Mouse (Mus musculus): Measurements from ENCODE around the gene Ctnnd2.

DNA sequence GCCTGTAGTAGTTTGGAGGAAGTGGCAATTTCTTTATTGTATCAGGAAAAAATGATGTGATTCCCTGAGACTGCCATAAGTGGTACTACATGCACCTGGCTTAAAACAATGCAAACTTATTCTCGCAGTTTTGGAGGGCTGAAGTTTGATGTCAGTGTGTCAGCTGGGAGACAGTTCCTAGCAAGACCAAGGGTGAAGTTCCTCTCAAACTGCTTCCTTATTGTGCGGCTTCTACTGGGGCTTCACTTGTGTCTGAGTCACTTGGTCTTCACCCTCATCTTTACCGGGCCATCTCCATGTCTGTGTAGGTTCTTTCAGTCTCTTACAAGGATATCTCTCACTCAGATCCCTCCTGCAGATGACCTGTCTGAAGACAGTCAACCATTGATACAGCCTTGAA, 444.5 kb downstream of the Ctnnd2 start:
- TF ChIP-seq POLR2A (IDR thresholded peaks at IDR 0.05; ENCODE audit: borderline replicate concordance, control insufficient read depth, low read depth, low read length) (no peak), CTCF (IDR thresholded peaks at IDR 0.05; ENCODE audit: control insufficient read depth, insufficient read depth, low read length) (no peak)
